Mouse (Mus musculus) liver, adult 2 months (tissue): ENCODE measurements around the gene Thap11. TPM values are rescaled to one million over a fixed set of nuclear protein-coding genes. Genes with fewer than 3 reads are reported as not detected.

Source experiments
- DNase-seq: peaks from one replicate; pipeline ENCODE4 v3.0.0-alpha.2; 2011; ENCODE audit warnings: low read depth, low spot score; ENCODE audit errors: extremely low read depth
- H3K27ac ChIP-seq: fragments of 200-500 bp; replicated peaks from 2 replicates; pipeline ENCODE4 v1.5.1; 2012; ENCODE audit warnings: low read depth, mild to moderate bottlenecking, control low read depth, inconsistent platforms, low read length; ENCODE audit not compliant: insufficient read depth
- H3K27me3 ChIP-seq: fragments of 200-500 bp; 2 replicates; pipeline ENCODE4 v1.6.1; 2012; ENCODE audit warnings: mild to moderate bottlenecking, moderate library complexity, low read length, inconsistent platforms; ENCODE audit not compliant: control insufficient read depth, insufficient read depth
- H3K36me3 ChIP-seq: fragments of 200-500 bp; 2 replicates; pipeline ENCODE4 v1.6.1; 2012; ENCODE audit warnings: low read length, inconsistent platforms; ENCODE audit not compliant: control insufficient read depth, insufficient read depth
- H3K4me1 ChIP-seq: fragments of 200-500 bp; 2 replicates; pipeline ENCODE4 v1.6.1; 2011; ENCODE audit warnings: low read length; ENCODE audit not compliant: control insufficient read depth, insufficient read depth
- H3K4me3 ChIP-seq: fragments of 200-500 bp; 2 replicates; pipeline ENCODE4 v1.5.1; 2011; ENCODE audit warnings: low read depth, mild to moderate bottlenecking, control low read depth, low read length, moderate library complexity; ENCODE audit not compliant: insufficient read depth
- H3K79me2 ChIP-seq: fragments of 200-500 bp; 2 replicates; pipeline ENCODE4 v1.6.1; 2012; ENCODE audit warnings: inconsistent platforms, mild to moderate bottlenecking, low read length, moderate library complexity; ENCODE audit not compliant: control insufficient read depth, insufficient read depth
- H3K9ac ChIP-seq: fragments of 200-500 bp; 2 replicates; pipeline ENCODE4 v1.6.1; 2012; ENCODE audit warnings: low read depth, mild to moderate bottlenecking, control low read depth, inconsistent platforms, low read length
- CTCF ChIP-seq: fragments of 200-500 bp; IDR thresholded peaks from 2 replicates; pipeline ENCODE4 v1.5.1; 2011; ENCODE audit warnings: low read depth, low read length, control low read depth
- POLR2A ChIP-seq: fragments of 200-500 bp; IDR thresholded peaks from 2 replicates; pipeline ENCODE4 v1.6.1; 2011; ENCODE audit warnings: low read length, control low read depth; ENCODE audit not compliant: insufficient read depth; ENCODE audit errors: extremely low read depth
- WGBS: fragments of 180-500 bp; shearing (Covaris S2); methylation state at CpG from one replicate; pipeline ENCODE4 v1.1.7; 2018; 5-methylcytosine and 5-hydroxymethylcytosine counted together
- polyA plus RNA-seq: library from polyadenylated mRNA; depleted of rRNA; stranded (reverse); fragments of >200 nt; gene quantifications from 2 replicates; pipeline ENCODE4 v1.2.3, GENCODE M21; 2012
- total RNA-seq: library from RNA; depleted of rRNA; stranded (reverse); fragments of >200 nt; gene quantifications from 2 replicates; pipeline ENCODE4 v1.2.3, GENCODE M21; 2014

Gene Thap11
- total and polyA plus RNA-seq, 2 experiments, result 11.3 to 28.5 TPM

DNA sequence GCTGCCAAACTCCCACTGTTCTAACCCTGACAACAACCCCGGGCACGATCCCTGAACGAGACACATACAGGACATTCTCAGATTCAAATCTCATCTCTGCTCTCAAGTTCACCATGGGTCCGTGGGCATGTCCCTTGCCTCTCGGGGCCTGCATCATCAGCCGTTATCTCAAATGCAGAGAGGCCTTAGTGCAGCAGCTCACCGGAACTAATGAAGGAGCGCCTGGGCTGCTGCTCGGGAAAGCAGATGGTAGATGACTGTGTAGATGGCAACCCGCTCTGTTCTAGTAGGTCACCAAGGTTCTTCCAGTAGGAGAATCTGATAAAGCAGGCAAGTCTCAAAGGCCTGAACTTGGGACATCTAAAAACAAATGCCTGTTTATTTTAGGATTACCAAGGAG lies 43.9 kb upstream of the Thap11 start:
- Histone ChIP-seq H3K4me1 (peaks cover 54% of the 10 kb centered on the region), H3K27ac (peak overlapping the region; percentile 71), H3K36me3 (peaks cover 9% of the 10 kb centered on the region), H3K9ac (no peak overlapping the region), H3K27me3 (no peaks in the 10 kb centered on the region), H3K4me3 (no peak overlapping the region), H3K79me2 (peaks cover 44% of the 10 kb centered on the region; the same call in 1 of the 2 replicates)
- WGBS, result 76% methylated on average over 10 of the region's 10 CpGs
- TF ChIP-seq CTCF (no peak), POLR2A (no peak)
- no peak for DNase-seq

DNA sequence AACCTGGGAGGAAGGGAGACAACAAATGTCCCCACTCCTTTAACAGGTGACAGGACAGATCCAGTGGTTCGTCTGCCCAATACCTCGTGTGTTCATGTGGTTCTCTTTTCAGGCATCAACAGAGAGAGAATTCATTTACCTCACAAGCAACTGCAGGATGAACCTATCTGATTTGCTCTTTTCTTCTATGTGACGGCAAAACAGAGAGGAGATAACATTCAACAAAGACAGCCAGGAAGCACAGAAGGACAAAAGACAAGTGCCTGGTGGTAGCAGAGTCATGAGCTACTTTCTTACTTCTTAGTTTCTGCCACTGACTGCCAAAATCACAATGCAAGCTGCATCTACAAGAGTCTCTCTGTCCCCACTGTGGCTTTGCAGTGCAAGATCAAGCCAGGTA lies 43.4 kb upstream of the Thap11 start:
- H3K4me1 ChIP-seq, result peaks cover 52% of the 10 kb centered on the region
- DNase-seq, result no peak
- no peaks in the 10 kb centered on the region for H3K27me3 ChIP-seq
- H3K9ac ChIP-seq, result peak overlapping the region; percentile 55
- TF ChIP-seq POLR2A (no peak), CTCF (no peak)
- peak overlapping the region; percentile 71 for H3K27ac ChIP-seq
- H3K36me3 ChIP-seq, result peaks cover 9% of the 10 kb centered on the region
- H3K4me3 ChIP-seq, result no peak overlapping the region
- 52% methylated on average over 3 of the region's 3 CpGs for WGBS
- peaks cover 42% of the 10 kb centered on the region; the same call in 1 of the 2 replicates for H3K79me2 ChIP-seq

DNA sequence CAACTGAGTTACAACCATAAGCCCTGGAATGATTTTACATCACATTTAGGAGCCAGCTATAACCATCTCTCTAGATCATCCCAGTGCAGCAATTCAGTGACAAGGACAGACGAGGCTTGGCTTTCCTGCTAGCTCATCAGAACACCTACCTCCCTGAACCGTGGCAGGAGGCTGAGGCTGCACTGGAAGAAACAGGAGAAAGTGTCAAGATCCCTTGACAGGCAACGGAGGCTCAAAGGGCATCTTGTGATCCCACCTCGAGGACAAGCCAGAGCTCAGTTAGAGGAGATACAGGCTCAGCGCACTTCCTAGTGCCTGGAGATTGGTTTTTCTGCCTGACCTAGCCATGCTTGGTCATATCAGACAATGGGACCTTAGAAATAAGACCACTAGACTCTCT lies 42.4 kb upstream of the Thap11 start:
- no peak overlapping the region for H3K4me3 ChIP-seq
- peaks cover 40% of the 10 kb centered on the region; the same call in 1 of the 2 replicates for H3K79me2 ChIP-seq
- peak overlapping the region; percentile 94 for H3K27ac ChIP-seq
- no peak for DNase-seq
- H3K36me3 ChIP-seq, result peaks cover 9% of the 10 kb centered on the region
- WGBS, result 73% methylated on average over 5 of the region's 5 CpGs
- peaks cover 47% of the 10 kb centered on the region for H3K4me1 ChIP-seq
- H3K9ac ChIP-seq, result no peak overlapping the region
- no peak for TF ChIP-seq POLR2A
- no peak for TF ChIP-seq CTCF
- H3K27me3 ChIP-seq, result no peaks in the 10 kb centered on the region

DNA sequence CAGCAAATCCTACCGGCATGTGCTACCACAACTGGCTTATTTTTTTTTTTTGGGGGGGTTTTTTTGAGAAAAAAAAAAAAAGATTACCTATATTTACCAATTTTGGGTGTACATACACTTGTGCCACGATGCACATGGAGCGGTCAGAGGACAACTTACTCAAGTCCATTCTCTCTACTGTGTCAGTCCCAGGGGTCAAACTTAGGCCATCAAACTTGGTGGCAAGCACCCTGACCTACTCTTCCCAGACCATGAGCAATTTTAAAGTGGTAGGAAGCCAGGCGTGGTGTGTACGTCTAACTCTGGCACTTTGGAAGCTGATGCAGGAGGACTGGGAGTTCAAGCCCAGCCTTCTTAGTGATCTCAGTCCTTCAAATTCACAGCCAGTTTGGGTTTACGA lies 41.7 kb upstream of the Thap11 start:
- H3K4me3 ChIP-seq, result no peak overlapping the region

DNA sequence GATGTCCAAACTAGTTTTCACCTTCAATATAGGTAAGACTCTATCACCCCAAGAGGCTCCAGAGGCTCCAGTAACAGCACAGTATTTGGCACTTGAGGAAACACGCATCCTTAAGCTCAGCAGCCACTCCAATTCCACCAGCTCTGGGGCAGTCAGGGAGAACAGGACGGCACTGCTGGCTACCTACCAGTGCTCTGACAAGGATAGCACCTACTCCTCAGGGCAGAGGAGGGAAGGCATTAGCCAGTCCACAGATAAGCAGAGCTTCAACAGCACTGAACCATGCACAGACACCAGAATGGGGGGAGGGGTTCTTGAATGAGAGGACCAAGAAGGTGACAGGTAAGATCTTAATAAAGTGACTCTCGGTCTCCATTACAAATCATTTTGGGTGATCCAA lies 35.3 kb upstream of the Thap11 start:
- Histone ChIP-seq H3K27me3 (no peaks in the 10 kb centered on the region), H3K9ac (no peak overlapping the region), H3K79me2 (peaks cover 57% of the 10 kb centered on the region), H3K27ac (no peak overlapping the region; the same call in 1 of the 2 replicates), H3K4me1 (peaks cover 32% of the 10 kb centered on the region), H3K36me3 (peaks cover 31% of the 10 kb centered on the region), H3K4me3 (no peak overlapping the region)
- TF ChIP-seq POLR2A, result no peak
- TF ChIP-seq CTCF, result no peak
- DNase-seq, result no peak
- WGBS, result 82% methylated on average over 3 of the region's 3 CpGs

More for the DNA sequence above, 41.7 kb upstream of the Thap11 start:
- peak overlapping the region; percentile 94 for H3K27ac ChIP-seq
- H3K4me1 ChIP-seq, result peaks cover 42% of the 10 kb centered on the region
- peak; percentile 96 for DNase-seq
- TF ChIP-seq POLR2A (no peak), CTCF (no peak)
- WGBS, result 34% methylated on average over 6 of the region's 6 CpGs
- peaks cover 12% of the 10 kb centered on the region for H3K36me3 ChIP-seq
- peaks cover 39% of the 10 kb centered on the region for H3K79me2 ChIP-seq
- H3K9ac ChIP-seq, result peak overlapping the region; percentile 45
- H3K27me3 ChIP-seq, result no peaks in the 10 kb centered on the region

DNA sequence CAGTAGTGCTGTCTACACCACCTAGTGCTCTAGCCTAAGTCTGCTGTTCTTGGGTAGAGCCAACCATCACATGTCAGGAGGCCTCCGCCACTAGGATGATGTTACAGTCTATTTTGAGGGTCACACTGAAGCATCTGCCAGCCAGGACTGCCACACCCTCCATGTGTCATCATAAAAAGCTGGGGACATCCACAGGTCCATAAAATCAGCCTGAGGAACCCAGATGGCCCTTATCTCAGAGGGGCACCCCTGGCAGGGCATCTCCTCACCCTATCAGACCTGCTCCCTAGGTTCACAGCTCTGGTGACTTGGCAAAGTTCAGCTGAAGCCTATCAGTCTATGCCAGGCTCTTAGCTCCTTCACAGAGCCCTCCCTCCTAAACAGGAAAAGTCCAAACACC lies 34.0 kb upstream of the Thap11 start:
- peaks cover 63% of the 10 kb centered on the region for H3K79me2 ChIP-seq
- H3K36me3 ChIP-seq, result peaks cover 30% of the 10 kb centered on the region
- TF ChIP-seq POLR2A, result no peak
- TF ChIP-seq CTCF, result no peak
- H3K27ac ChIP-seq, result peak overlapping the region; percentile 21
- DNase-seq, result no peak
- 75% methylated on average over 1 of the region's 1 CpGs for WGBS
- no peaks in the 10 kb centered on the region for H3K27me3 ChIP-seq
- no peak overlapping the region for H3K4me3 ChIP-seq
- peaks cover 38% of the 10 kb centered on the region for H3K4me1 ChIP-seq
- no peak overlapping the region for H3K9ac ChIP-seq
